Mouse (Mus musculus): ENCODE results near the gene Gper1.

GRCm38 (mm10) chr5:139409412-139409811 is 13.5 kb upstream of the Gper1 start:
- no peak for TF ChIP-seq POLR2A (IDR thresholded peaks at IDR 0.05; ENCODE audit: borderline replicate concordance, extremely low read depth, insufficient read depth, insufficient read length, poor library complexity, severe bottlenecking)
- no peak for TF ChIP-seq CTCF (IDR thresholded peaks at IDR 0.05; ENCODE audit: borderline replicate concordance, extremely low read depth, insufficient read depth, insufficient read length)
